Mouse (Mus musculus): Measurements from ENCODE around the gene Myh14.

Myh14 gene

GRCm38 (mm10) chr7:44661219-44661618, 9.4 kb downstream of the Myh14 start:
- no peak for DNase-seq (ENCODE audit: low read depth, low spot score)
- Histone ChIP-seq H3K36me3 (ENCODE audit: control insufficient read depth, insufficient read depth, low read length, poor library complexity, severe bottlenecking) (no peaks in the 10 kb centered on the region), H3K27me3 (ENCODE audit: control insufficient read depth, insufficient read depth, low read length, poor library complexity, severe bottlenecking) (no peaks in the 10 kb centered on the region)

GRCm38 (mm10) chr7:44655504-44655903, 15.1 kb downstream of the Myh14 start:
- no peaks in the 10 kb centered on the region for H3K36me3 ChIP-seq (ENCODE audit: control insufficient read depth, insufficient read depth, low read length, poor library complexity, severe bottlenecking)
- peak; percentile 77 for DNase-seq (ENCODE audit: low read depth, low spot score)
- no peaks in the 10 kb centered on the region for H3K27me3 ChIP-seq (ENCODE audit: control insufficient read depth, insufficient read depth, low read length, poor library complexity, severe bottlenecking)

- no peaks in the 10 kb centered on the region for H3K27me3 ChIP-seq (ENCODE audit: control insufficient read depth, insufficient read depth, low read length, poor library complexity, severe bottlenecking)
- H3K36me3 ChIP-seq (ENCODE audit: control insufficient read depth, insufficient read depth, low read length, poor library complexity, severe bottlenecking): no peaks in the 10 kb centered on the region
- peak; percentile 56 for DNase-seq (ENCODE audit: low read depth, low spot score)
Measured at GRCm38 (mm10) chr7:44653773-44654172, 16.9 kb downstream of the Myh14 start.

GRCm38 (mm10) chr7:44651416-44651815, 19.2 kb downstream of the Myh14 start:
- no peak for DNase-seq (ENCODE audit: low read depth, low spot score)
- Histone ChIP-seq H3K36me3 (ENCODE audit: control insufficient read depth, insufficient read depth, low read length, poor library complexity, severe bottlenecking) (no peaks in the 10 kb centered on the region), H3K27me3 (ENCODE audit: control insufficient read depth, insufficient read depth, low read length, poor library complexity, severe bottlenecking) (no peaks in the 10 kb centered on the region; the same call in 1 of the 2 replicates)

- DNase-seq (ENCODE audit: low read depth, low spot score): peak; percentile 85
- Histone ChIP-seq H3K36me3 (ENCODE audit: control insufficient read depth, insufficient read depth, low read length, poor library complexity, severe bottlenecking) (no peaks in the 10 kb centered on the region), H3K27me3 (ENCODE audit: control insufficient read depth, insufficient read depth, low read length, poor library complexity, severe bottlenecking) (no peaks in the 10 kb centered on the region; the same call in 1 of the 2 replicates)
Measured at GRCm38 (mm10) chr7:44649990-44650389, 20.7 kb downstream of the Myh14 start.

GRCm38 (mm10) chr7:44649094-44649610, 21.5 kb downstream of the Myh14 start:
- Histone ChIP-seq H3K36me3 (ENCODE audit: control insufficient read depth, insufficient read depth, low read length, poor library complexity, severe bottlenecking) (no peaks in the 10 kb centered on the region), H3K27me3 (ENCODE audit: control insufficient read depth, insufficient read depth, low read length, poor library complexity, severe bottlenecking) (no peaks in the 10 kb centered on the region; the same call in 1 of the 2 replicates)
- no peak for DNase-seq (ENCODE audit: low read depth, low spot score)

- H3K27me3 ChIP-seq (ENCODE audit: control insufficient read depth, insufficient read depth, low read length, poor library complexity, severe bottlenecking): no peaks in the 10 kb centered on the region; the same call in 1 of the 2 replicates
- H3K36me3 ChIP-seq (ENCODE audit: control insufficient read depth, insufficient read depth, low read length, poor library complexity, severe bottlenecking): no peaks in the 10 kb centered on the region
- DNase-seq (ENCODE audit: low read depth, low spot score): no peak
Measured at GRCm38 (mm10) chr7:44647729-44648128, 22.9 kb downstream of the Myh14 start.

- Histone ChIP-seq H3K36me3 (ENCODE audit: control insufficient read depth, insufficient read depth, low read length, poor library complexity, severe bottlenecking) (no peaks in the 10 kb centered on the region), H3K27me3 (ENCODE audit: control insufficient read depth, insufficient read depth, low read length, poor library complexity, severe bottlenecking) (no peaks in the 10 kb centered on the region; the same call in 1 of the 2 replicates)
- peak; percentile 86 for DNase-seq (ENCODE audit: low read depth, low spot score)
Measured at GRCm38 (mm10) chr7:44647042-44647724, 23.5 kb downstream of the Myh14 start.

- no peaks in the 10 kb centered on the region for H3K36me3 ChIP-seq (ENCODE audit: control insufficient read depth, insufficient read depth, low read length, poor library complexity, severe bottlenecking)
- DNase-seq (ENCODE audit: low read depth, low spot score): no peak
Measured at GRCm38 (mm10) chr7:44645951-44646350, 24.7 kb downstream of the Myh14 start.

GRCm38 (mm10) chr7:44645256-44645655, 25.4 kb downstream of the Myh14 start:
- H3K27me3 ChIP-seq (ENCODE audit: control insufficient read depth, insufficient read depth, low read length, poor library complexity, severe bottlenecking): no peaks in the 10 kb centered on the region; the same call in 1 of the 2 replicates
- no peak for DNase-seq (ENCODE audit: low read depth, low spot score)

More at GRCm38 (mm10) chr7:44645951-44646350, 24.7 kb downstream of the Myh14 start:
- H3K27me3 ChIP-seq (ENCODE audit: control insufficient read depth, insufficient read depth, low read length, poor library complexity, severe bottlenecking): no peaks in the 10 kb centered on the region; the same call in 1 of the 2 replicates

GRCm38 (mm10) chr7:44641887-44642286, 28.8 kb downstream of the Myh14 start:
- Histone ChIP-seq H3K36me3 (ENCODE audit: control insufficient read depth, insufficient read depth, low read length, poor library complexity, severe bottlenecking) (no peaks in the 10 kb centered on the region), H3K27me3 (ENCODE audit: control insufficient read depth, insufficient read depth, low read length, poor library complexity, severe bottlenecking) (no peaks in the 10 kb centered on the region; the same call in 1 of the 2 replicates)
- peak; percentile 68 for DNase-seq (ENCODE audit: low read depth, low spot score)

More at GRCm38 (mm10) chr7:44645256-44645655, 25.4 kb downstream of the Myh14 start:
- H3K36me3 ChIP-seq (ENCODE audit: control insufficient read depth, insufficient read depth, low read length, poor library complexity, severe bottlenecking): no peaks in the 10 kb centered on the region

GRCm38 (mm10) chr7:44640843-44641605, 29.6 kb downstream of the Myh14 start:
- H3K36me3 ChIP-seq (ENCODE audit: control insufficient read depth, insufficient read depth, low read length, poor library complexity, severe bottlenecking): no peaks in the 10 kb centered on the region
- no peak for DNase-seq (ENCODE audit: low read depth, low spot score)
- no peaks in the 10 kb centered on the region for H3K27me3 ChIP-seq (ENCODE audit: control insufficient read depth, insufficient read depth, low read length, poor library complexity, severe bottlenecking)

- peak; percentile 15 for DNase-seq (ENCODE audit: low read depth, low spot score)
- Histone ChIP-seq H3K36me3 (ENCODE audit: control insufficient read depth, insufficient read depth, low read length, poor library complexity, severe bottlenecking) (no peaks in the 10 kb centered on the region), H3K27me3 (ENCODE audit: control insufficient read depth, insufficient read depth, low read length, poor library complexity, severe bottlenecking) (no peaks in the 10 kb centered on the region)
Measured at GRCm38 (mm10) chr7:44638663-44639062, 32.0 kb downstream of the Myh14 start.

GRCm38 (mm10) chr7:44636684-44637083, 34.0 kb downstream of the Myh14 start:
- Histone ChIP-seq H3K27me3 (ENCODE audit: control insufficient read depth, insufficient read depth, low read length, poor library complexity, severe bottlenecking) (no peaks in the 10 kb centered on the region), H3K36me3 (ENCODE audit: control insufficient read depth, insufficient read depth, low read length, poor library complexity, severe bottlenecking) (no peaks in the 10 kb centered on the region)
- DNase-seq (ENCODE audit: low read depth, low spot score): no peak

GRCm38 (mm10) chr7:44633407-44633806, 37.2 kb downstream of the Myh14 start:
- DNase-seq (ENCODE audit: low read depth, low spot score): peak; percentile 43
- H3K36me3 ChIP-seq (ENCODE audit: control insufficient read depth, insufficient read depth, low read length, poor library complexity, severe bottlenecking): no peaks in the 10 kb centered on the region
- H3K27me3 ChIP-seq (ENCODE audit: control insufficient read depth, insufficient read depth, low read length, poor library complexity, severe bottlenecking): no peaks in the 10 kb centered on the region

Data from splenic B cell, adult 2 months (primary cell).